ENCODE assay signal across 9 mouse cellular contexts in the genomic region with DNA sequence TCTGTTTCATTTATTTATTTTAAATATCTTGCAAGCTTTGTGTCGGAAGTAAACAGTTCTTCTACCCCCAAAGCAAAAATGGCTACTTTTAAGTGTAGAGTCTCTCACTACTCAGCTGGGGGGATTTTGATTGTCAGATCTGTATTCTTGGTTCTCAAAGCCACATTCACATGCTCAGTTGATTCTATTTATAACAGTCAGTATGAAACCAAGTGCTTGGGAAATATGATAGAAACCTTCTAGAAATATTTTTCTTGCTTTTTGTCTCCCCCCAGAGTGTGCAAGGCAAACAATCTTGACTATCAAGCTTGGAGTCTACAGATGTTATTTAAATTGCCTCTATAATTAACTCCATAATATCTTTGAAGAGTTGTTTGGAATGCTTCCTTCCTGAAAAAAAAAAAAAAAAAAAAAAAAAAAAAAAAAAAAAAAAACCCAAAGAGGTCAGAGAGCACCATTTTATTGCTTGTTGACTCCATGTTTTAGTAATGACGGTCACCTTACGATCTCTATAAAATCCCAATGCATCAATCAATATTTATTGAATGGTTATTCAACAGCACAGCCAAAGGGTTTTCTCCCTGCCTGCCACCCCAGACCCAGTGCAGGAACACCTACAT. TPM values are rescaled to one million over a fixed set of nuclear protein-coding genes. Genes with fewer than 3 reads are reported as not detected.
DNase-seq lines count a peak whose midpoint lies in the region; ATAC-seq and TF ChIP-seq lines count a peak whose summit lies in the region.
"Had no signal": no experiment of that assay in that cellular context is flagged by ENCODE, and none has a peak within 500 bp of the region (broad histone marks: within the 10 kb centered on the region; RNA-seq: fewer than 3 reads in every experiment).

No protein-coding gene starts in this region.

- H3K4me3 ChIP-seq in kidney, embryonic 15.5 days (replicated peaks) = peak overlapping the region; percentile 37
- peak overlapping the region; percentile 10; the same call in 1 of the 2 replicates for H3K4me3 ChIP-seq in embryonic facial prominence, embryonic 11.5 days (ENCODE audit: low read depth, low read length)
- peak overlapping the region; percentile 40 for H3K4me3 ChIP-seq in hindbrain, postnatal 0 days (ENCODE audit: low read length)
- H3K4me3 ChIP-seq in midbrain, embryonic 16.5 days (ENCODE audit: low read depth, low read length) = peak overlapping the region; percentile 37

- no peak for TF ChIP-seq CTCF in hindbrain, postnatal 0 days (IDR thresholded peaks at IDR 0.05; ENCODE audit: low read depth)

- H3K36me3 ChIP-seq in kidney, embryonic 15.5 days = no peaks in the 10 kb centered on the region
- no peaks in the 10 kb centered on the region for H3K36me3 ChIP-seq in embryonic facial prominence, embryonic 11.5 days (replicated peaks; ENCODE audit: control insufficient read depth, insufficient read depth, low read depth, low read length)
- no peaks in the 10 kb centered on the region for H3K36me3 ChIP-seq in hindbrain, postnatal 0 days (ENCODE audit: insufficient read depth, low read length)
- no peaks in the 10 kb centered on the region for H3K36me3 ChIP-seq in midbrain, embryonic 16.5 days (ENCODE audit: control insufficient read depth, insufficient read depth, low read length)

- H3K4me1 ChIP-seq in kidney, embryonic 15.5 days = peaks cover 7% of the 10 kb centered on the region
- H3K4me1 ChIP-seq in embryonic facial prominence, embryonic 11.5 days (ENCODE audit: control insufficient read depth, insufficient read depth, low read length) = no peaks in the 10 kb centered on the region; the same call in 1 of the 2 replicates
- H3K4me1 ChIP-seq in hindbrain, postnatal 0 days (ENCODE audit: insufficient read depth, low read length) = no peaks in the 10 kb centered on the region
- H3K4me1 ChIP-seq in midbrain, embryonic 16.5 days (ENCODE audit: control insufficient read depth, insufficient read depth, low read length) = no peaks in the 10 kb centered on the region

- H3K9ac ChIP-seq in kidney, embryonic 15.5 days = 0 out of 2 replicates have a peak overlapping the region, but pooled peaks have one; percentile 31
- H3K9ac ChIP-seq in embryonic facial prominence, embryonic 11.5 days (replicated peaks; ENCODE audit: low read length) = peak overlapping the region; percentile 26
- H3K9ac ChIP-seq in hindbrain, postnatal 0 days (replicated peaks; ENCODE audit: low read length) = peak overlapping the region; percentile 54
- H3K9ac ChIP-seq in midbrain, embryonic 16.5 days (ENCODE audit: low read depth, low read length) = peak overlapping the region; percentile 60

- no peaks in the 10 kb centered on the region for H3K9me3 ChIP-seq in kidney, embryonic 15.5 days (replicated peaks)
- H3K9me3 ChIP-seq in embryonic facial prominence, embryonic 11.5 days (replicated peaks; ENCODE audit: control insufficient read depth, low read length) = no peaks in the 10 kb centered on the region
- no peaks in the 10 kb centered on the region for H3K9me3 ChIP-seq in hindbrain, postnatal 0 days (ENCODE audit: low read length)
- H3K9me3 ChIP-seq in midbrain, embryonic 16.5 days (replicated peaks; ENCODE audit: control insufficient read depth, low read length, poor library complexity, severe bottlenecking) = no peaks in the 10 kb centered on the region

- peak overlapping the region; percentile 60 for H3K4me2 ChIP-seq in kidney, embryonic 15.5 days
- peak overlapping the region; percentile 32 for H3K4me2 ChIP-seq in embryonic facial prominence, embryonic 11.5 days (ENCODE audit: low read depth, low read length)
- peak overlapping the region; percentile 58 for H3K4me2 ChIP-seq in hindbrain, postnatal 0 days (ENCODE audit: low read depth, low read length)
- H3K4me2 ChIP-seq in midbrain, embryonic 16.5 days (ENCODE audit: low read length) = peak overlapping the region; percentile 56

- DNase-seq in kidney, postnatal 36 days = no peak
- no peak for DNase-seq in embryonic facial prominence, embryonic 11.5 days (ENCODE audit: low spot score)
- DNase-seq in hindbrain, postnatal 0 days (ENCODE audit: low spot score) = no peak
- no peak for DNase-seq in thymus, postnatal 25 days
- no peak for DNase-seq in adrenal gland, adult 8-10 months
- DNase-seq in left cerebral cortex, postnatal 25 days (ENCODE audit: low spot score in 2 of 2) = no peak

- 42% methylated on average over 3 of the region's 3 CpGs for WGBS in kidney, embryonic 15.5 days
- 77% methylated on average over 3 of the region's 3 CpGs for WGBS in embryonic facial prominence, embryonic 11.5 days
- 50% methylated on average over 3 of the region's 3 CpGs for WGBS in hindbrain, postnatal 0 days
- WGBS in midbrain, embryonic 16.5 days = 72% methylated on average over 3 of the region's 3 CpGs

- H3K27ac ChIP-seq in kidney, embryonic 15.5 days = no peak overlapping the region
- no peak overlapping the region for H3K27ac ChIP-seq in embryonic facial prominence, embryonic 11.5 days (replicated peaks; ENCODE audit: low read depth, low read length)
- peak overlapping the region; percentile 78 for H3K27ac ChIP-seq in hindbrain, postnatal 0 days
- peak overlapping the region; percentile 73 for H3K27ac ChIP-seq in midbrain, embryonic 16.5 days (ENCODE audit: low read length)

- no peak for ATAC-seq in kidney, embryonic 15.5 days (replicated peaks; ENCODE audit: low FRiP score)
- no peak for ATAC-seq in embryonic facial prominence, embryonic 11.5 days (replicated peaks; ENCODE audit: insufficient number of reproducible peaks, low FRiP score, low TSS enrichment, low read depth)
- ATAC-seq in hindbrain, postnatal 0 days = no peak
- no peak for ATAC-seq in midbrain, embryonic 16.5 days

- no peaks in the 10 kb centered on the region for H3K27me3 ChIP-seq in kidney, embryonic 15.5 days
- no peaks in the 10 kb centered on the region for H3K27me3 ChIP-seq in embryonic facial prominence, embryonic 11.5 days (ENCODE audit: control insufficient read depth, insufficient read depth, low read length)
- H3K27me3 ChIP-seq in hindbrain, postnatal 0 days (ENCODE audit: insufficient read depth, low read length) = no peaks in the 10 kb centered on the region
- H3K27me3 ChIP-seq in midbrain, embryonic 16.5 days (ENCODE audit: control insufficient read depth, insufficient read depth, low read depth, low read length) = no peaks in the 10 kb centered on the region

- intact Hi-C loops in left cerebral cortex, postnatal 25 days (cut with DNase I) = no loop called here

RNA-seq across cellular contexts. Expression of a gene that starts 0.6 kb away (rescaled TPM):
- polyA plus RNA-seq in kidney, embryonic 15.5 days (2015; fragmentation: Nextera tagmentation; extraction: Ambion mirVana) = 0.45 and 0.49 TPM in 2 replicates
- 0.18 and 0.49 TPM in 2 replicates for polyA plus RNA-seq in embryonic facial prominence, embryonic 11.5 days (2014; fragmentation: Nextera tagmentation; extraction: Ambion mirVana)
- 9.0 and 10.7 TPM in 2 replicates for total RNA-seq in hindbrain, postnatal 0 days (2014; rRNA removed)
- polyA plus RNA-seq in hindbrain, postnatal 0 days (2015; fragmentation: Nextera tagmentation; extraction: Ambion mirVana) = 12.8 and 12.9 TPM in 2 replicates
- 8.2 and 11.3 TPM in 2 replicates for polyA plus RNA-seq in midbrain, embryonic 16.5 days (2015; fragmentation: Nextera tagmentation; extraction: Ambion mirVana)
- 1 to 10 TPM; 1.6 to 3.5 (median 2.2) TPM for total RNA-seq in adrenal gland, adult 8-10 months (2022)
- total RNA-seq in left cerebral cortex, postnatal 25 days (2021) = 10 to 100 TPM; 26.3 to 27.0 TPM
- total RNA-seq: common myeloid progenitor, adult 5-6 weeks had no signal

RNA-seq across cellular contexts. Expression of a gene that starts 12.5 kb away (rescaled TPM):
- polyA plus RNA-seq in kidney, embryonic 15.5 days (2015; fragmentation: Nextera tagmentation; extraction: Ambion mirVana) = 243 and 249 TPM in 2 replicates
- 223 and 226 TPM in 2 replicates for polyA plus RNA-seq in embryonic facial prominence, embryonic 11.5 days (2014; fragmentation: Nextera tagmentation; extraction: Ambion mirVana)
- total RNA-seq in hindbrain, postnatal 0 days (2014; rRNA removed) = 60.6 and 66.7 TPM in 2 replicates
- polyA plus RNA-seq in hindbrain, postnatal 0 days (2015; fragmentation: Nextera tagmentation; extraction: Ambion mirVana) = 186 and 188 TPM in 2 replicates
- polyA plus RNA-seq in midbrain, embryonic 16.5 days (2015; fragmentation: Nextera tagmentation; extraction: Ambion mirVana) = 270 and 326 TPM in 2 replicates
- total RNA-seq in adrenal gland, adult 8-10 months (2022) = 10 to 100 TPM; 48.9 to 69.5 (median 57.2) TPM
- 10 to 100 TPM; 56.0 to 59.7 TPM for total RNA-seq in left cerebral cortex, postnatal 25 days (2021)

RNA-seq across cellular contexts. Expression of a gene that starts 41.8 kb away (rescaled TPM):
- polyA plus RNA-seq in kidney, embryonic 15.5 days (2015; fragmentation: Nextera tagmentation; extraction: Ambion mirVana) = not detected in 2 replicates
- polyA plus RNA-seq in embryonic facial prominence, embryonic 11.5 days (2014; fragmentation: Nextera tagmentation; extraction: Ambion mirVana) = 0.11 and 0.22 TPM in 2 replicates
- total RNA-seq in hindbrain, postnatal 0 days (2014; rRNA removed) = not detected in 2 replicates
- 0.23 and 0.32 TPM in 2 replicates for polyA plus RNA-seq in hindbrain, postnatal 0 days (2015; fragmentation: Nextera tagmentation; extraction: Ambion mirVana)
- not detected in 2 replicates for polyA plus RNA-seq in midbrain, embryonic 16.5 days (2015; fragmentation: Nextera tagmentation; extraction: Ambion mirVana)
- not detected for total RNA-seq in adrenal gland, adult 8-10 months (2022)
- total RNA-seq in left cerebral cortex, postnatal 25 days (2021) = not detected
- total RNA-seq: common myeloid progenitor, adult 5-6 weeks had no signal

Comparison
In these comparisons a context has a peak if more than half of its experiments do, and no peak if none do; other contexts are left out.
1. H3K27ac ChIP-seq: peak in hindbrain, postnatal 0 days (single experiment) and midbrain, embryonic 16.5 days (single experiment); none in kidney, embryonic 15.5 days (single experiment) and embryonic facial prominence, embryonic 11.5 days (single experiment).
2. Peak in every context shown above with its lines, with median percentiles within 50 percentile points of each other: H3K4me2 ChIP-seq, H3K4me3 ChIP-seq and H3K9ac ChIP-seq.